In the genomic region with DNA sequence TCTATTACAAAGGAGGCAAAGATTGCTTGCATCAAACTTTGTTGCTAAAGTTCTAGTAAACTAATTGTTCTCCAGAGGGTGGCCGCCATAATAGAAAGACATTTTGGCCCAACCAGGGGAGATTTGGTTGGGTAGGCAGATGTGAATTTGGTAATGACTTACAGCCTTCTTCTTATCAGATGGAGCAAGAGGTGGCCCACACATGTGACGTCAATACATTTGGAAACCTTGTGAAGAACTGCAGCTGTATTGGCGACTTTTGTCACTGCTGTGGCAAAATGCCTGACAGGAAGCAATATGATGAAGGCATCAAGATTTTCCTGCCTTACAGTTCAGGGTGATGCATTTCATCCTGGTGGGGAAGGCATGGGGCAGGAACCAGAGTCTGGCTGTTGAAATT, we compare ENCODE assay signal across 19 mouse cellular contexts.
A peak's percentile ranks its signal among the peaks of the same experiment; 100 is the strongest.
DNase-seq lines count a peak whose midpoint lies in the region; ATAC-seq and TF ChIP-seq lines count a peak whose summit lies in the region.
"Had no signal": no experiment of that assay in that cellular context is flagged by ENCODE, and none has a peak within 500 bp of the region (broad histone marks: within the 10 kb centered on the region; RNA-seq: fewer than 3 reads in every experiment).

No protein-coding gene starts in this region.

- 74% methylated on average over 3 of the region's 3 CpGs for WGBS in lung, postnatal 0 days
- 58% methylated on average over 3 of the region's 3 CpGs for WGBS in heart, adult 2 months

- 0 out of 2 replicates have a peak, but pooled peaks cover 2% of the 10 kb centered on the region for H3K4me1 ChIP-seq in lung, postnatal 0 days (ENCODE audit: insufficient read depth, low read depth, low read length)
- peaks cover 3% of the 10 kb centered on the region for H3K4me1 ChIP-seq in heart, adult 2 months (ENCODE audit: control insufficient read depth, insufficient read depth, low read length)
- H3K4me1 ChIP-seq: embryonic facial prominence, embryonic 12.5 days; forebrain, embryonic 12.5 days; hindbrain, embryonic 13.5 days; intestine, embryonic 15.5 days had no signal

- peak; percentile 27 for DNase-seq in heart, postnatal 4 days
- DNase-seq in heart, postnatal 14 days, result no peak
- peak; percentile 29 for DNase-seq in lung, postnatal 0 days (ENCODE audit: low spot score)
- DNase-seq in lung, postnatal 4 days, result no peak
- DNase-seq in MN1 (ENCODE audit: low spot score), result no peak
- DNase-seq in heart, adult 2 months, result no peak
- DNase-seq: adrenal gland, adult 2 months; adrenal gland, postnatal 25 days; cerebellum, adult 2 months; cerebellum, postnatal 10 days; gastrocnemius, postnatal 14 days had no signal

- ATAC-seq in lung, postnatal 0 days, result no peak
- ATAC-seq in megakaryocyte progenitor cell, adult 5-6 weeks (replicated peaks; ENCODE audit: poor library complexity), result peak; percentile 71
- ATAC-seq: forebrain, embryonic 16.5 days; intestine, embryonic 15.5 days had no signal

- no peaks in the 10 kb centered on the region for H3K79me2 ChIP-seq in heart, adult 2 months (replicated peaks; ENCODE audit: control insufficient read depth, insufficient read depth, low read length)

- no peaks in the 10 kb centered on the region for H3K27me3 ChIP-seq in lung, postnatal 0 days (replicated peaks; ENCODE audit: insufficient read depth, low read length)
- no peaks in the 10 kb centered on the region for H3K27me3 ChIP-seq in heart, adult 2 months (ENCODE audit: control insufficient read depth, insufficient read depth, low read length)
- H3K27me3 ChIP-seq: CH12.LX; embryonic facial prominence, embryonic 12.5 days; forebrain, embryonic 12.5 days; heart, embryonic 13.5 days; hindbrain, embryonic 13.5 days; intestine, embryonic 15.5 days had no signal

- no peak for TF ChIP-seq CTCF in lung, postnatal 0 days (IDR thresholded peaks at IDR 0.05)
- TF ChIP-seq CTCF in heart, adult 2 months (IDR thresholded peaks at IDR 0.05), result no peak

- no peak overlapping the region for H3K4me2 ChIP-seq in lung, postnatal 0 days (replicated peaks; ENCODE audit: low read depth, low read length)
- H3K4me2 ChIP-seq: embryonic facial prominence, embryonic 12.5 days; forebrain, embryonic 12.5 days; heart, embryonic 13.5 days; hindbrain, embryonic 13.5 days; intestine, embryonic 15.5 days had no signal

- H3K4me3 ChIP-seq in lung, postnatal 0 days (ENCODE audit: low read depth, low read length), result no peak overlapping the region
- H3K4me3 ChIP-seq in heart, adult 2 months, result no peak overlapping the region
- H3K4me3 ChIP-seq: embryonic facial prominence, embryonic 12.5 days; forebrain, embryonic 12.5 days; heart, embryonic 13.5 days; hindbrain, embryonic 13.5 days; intestine, embryonic 15.5 days had no signal

- no peak overlapping the region for H3K9ac ChIP-seq in lung, postnatal 0 days (replicated peaks; ENCODE audit: low read depth)
- no peak overlapping the region for H3K9ac ChIP-seq in heart, adult 2 months (ENCODE audit: low read depth, low read length)
- H3K9ac ChIP-seq: embryonic facial prominence, embryonic 12.5 days; forebrain, embryonic 12.5 days; heart, embryonic 13.5 days; hindbrain, embryonic 13.5 days; intestine, embryonic 15.5 days had no signal

- no peaks in the 10 kb centered on the region for H3K9me3 ChIP-seq in lung, postnatal 0 days (ENCODE audit: low read length)
- H3K9me3 ChIP-seq: embryonic facial prominence, embryonic 12.5 days; forebrain, embryonic 12.5 days; hindbrain, embryonic 13.5 days; intestine, embryonic 15.5 days had no signal

- TF ChIP-seq EP300 in lung, postnatal 0 days (IDR thresholded peaks at IDR 0.05), result no peak
- no peak for TF ChIP-seq EP300 in heart, adult 2 months (IDR thresholded peaks at IDR 0.05; ENCODE audit: insufficient read depth, low read depth, low read length)

- intact Hi-C loops in heart, postnatal 14 days (cut with DNase I), result no loop called here
- intact Hi-C loops in heart, adult 2 months (cut with DNase I), result loop anchor here (2.0 kb wide), 1 partner anchor 19 kb away; no protein-coding TSS in a partner anchor

- no peaks in the 10 kb centered on the region for H3K36me3 ChIP-seq in lung, postnatal 0 days (ENCODE audit: insufficient read depth, low read length)
- H3K36me3 ChIP-seq in heart, adult 2 months (ENCODE audit: control insufficient read depth, insufficient read depth, low read length), result no peaks in the 10 kb centered on the region
- H3K36me3 ChIP-seq: embryonic facial prominence, embryonic 12.5 days; forebrain, embryonic 12.5 days; heart, embryonic 13.5 days; hindbrain, embryonic 13.5 days; intestine, embryonic 15.5 days had no signal

- H3K27ac ChIP-seq in lung, postnatal 0 days (ENCODE audit: low read length), result no peak overlapping the region
- no peak overlapping the region for H3K27ac ChIP-seq in heart, adult 2 months
- H3K27ac ChIP-seq: embryonic facial prominence, embryonic 12.5 days; forebrain, embryonic 12.5 days; heart, embryonic 13.5 days; hindbrain, embryonic 13.5 days; intestine, embryonic 15.5 days had no signal

- TF ChIP-seq POLR2A in heart, adult 2 months (IDR thresholded peaks at IDR 0.05; ENCODE audit: insufficient read depth, low read depth, low read length), result no peak

Comparison
In these comparisons a context has a peak if more than half of its experiments do, and no peak if none do; other contexts are left out.
1. DNase-seq: peak in heart, postnatal 4 days (single experiment) and lung, postnatal 0 days (single experiment); none in heart, postnatal 14 days (0 of 2), lung, postnatal 4 days (0 of 2), MN1 (single experiment) and heart, adult 2 months (0 of 2).